Mouse (Mus musculus): ENCODE results near the gene Kcnk3.

Gene Kcnk3

DNA sequence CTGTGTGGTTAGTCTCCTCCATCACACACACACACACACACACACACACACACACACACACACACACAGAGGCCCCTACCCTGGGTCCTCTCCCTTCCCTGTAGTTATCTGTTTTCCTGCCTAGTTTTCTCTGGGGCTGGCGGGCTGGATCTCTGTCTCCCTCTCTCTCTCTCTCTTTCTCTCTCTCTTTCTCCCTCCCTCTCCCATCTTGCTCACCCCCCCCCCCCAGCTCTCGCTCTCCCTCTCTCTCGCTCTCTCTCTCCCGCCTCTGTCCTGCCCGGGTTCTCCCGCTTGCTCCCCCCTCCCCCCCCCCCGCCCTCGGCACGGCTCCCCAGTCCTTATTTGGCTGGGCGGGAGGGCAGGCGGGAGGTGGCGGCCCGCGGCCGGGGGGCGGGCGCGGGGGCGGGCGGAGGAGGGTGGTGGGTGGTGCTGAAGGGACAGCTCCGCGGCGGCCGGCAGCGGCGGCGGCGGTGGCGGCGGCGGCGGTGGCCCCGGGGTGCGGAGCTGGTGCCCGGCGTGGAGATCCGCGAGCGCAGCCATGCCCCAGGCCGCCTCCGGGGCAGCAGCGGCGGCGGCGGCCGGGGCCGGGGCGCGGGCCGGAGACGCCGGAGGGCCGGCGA is at the start of gene Kcnk3:
Kcnk3 (plus strand) TSS at position 490 of the 620 bp plus-strand sequence.
- peak; percentile 75 for DNase-seq (ENCODE audit: extremely low spot score)

DNA sequence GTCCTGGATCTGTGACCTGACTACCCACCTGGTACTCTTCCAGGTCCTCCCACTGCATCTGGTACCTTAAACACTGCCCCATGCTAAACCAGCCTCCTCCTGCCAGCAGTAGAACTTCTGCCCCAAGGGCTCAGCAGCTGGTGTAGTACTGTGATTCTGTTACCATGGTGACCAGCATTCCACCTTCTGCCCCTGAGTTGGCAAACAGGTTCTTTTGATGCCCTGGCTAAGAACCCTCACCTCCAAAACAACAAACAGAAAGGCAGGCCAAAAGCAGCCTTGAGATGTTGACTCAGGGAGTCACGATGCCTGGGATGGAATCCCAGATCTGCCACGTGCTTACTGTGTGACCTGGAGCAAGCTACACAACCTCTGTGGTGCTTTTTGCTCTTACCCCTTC is 42.3 kb upstream of the Kcnk3 start, which contains the start of gene Cib4:
Cib4 (minus strand) TSS at position 139 of the 400 bp plus-strand sequence.
- DNase-seq (ENCODE audit: extremely low spot score): no peak

DNA sequence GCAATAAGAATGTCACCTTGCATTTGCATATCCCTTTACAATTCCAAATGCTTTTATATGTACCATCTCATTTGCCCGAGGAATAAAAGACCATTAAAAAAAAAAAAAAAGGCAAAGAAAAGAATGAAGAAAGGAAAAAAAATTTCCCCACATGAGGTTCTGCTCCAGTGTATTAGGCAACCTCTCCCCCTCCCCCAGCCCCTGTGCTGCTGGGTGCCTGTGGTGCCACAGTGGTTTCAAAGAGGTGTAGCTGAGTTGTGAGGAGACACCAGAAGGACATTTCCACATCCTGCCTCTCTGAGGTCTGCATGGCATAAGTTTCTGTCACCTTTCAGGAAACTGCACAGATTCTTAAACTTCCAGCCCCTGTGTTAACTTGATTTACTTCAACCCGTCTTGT is 39.3 kb upstream of the Kcnk3 start:
- DNase-seq (ENCODE audit: extremely low spot score): no peak

DNA sequence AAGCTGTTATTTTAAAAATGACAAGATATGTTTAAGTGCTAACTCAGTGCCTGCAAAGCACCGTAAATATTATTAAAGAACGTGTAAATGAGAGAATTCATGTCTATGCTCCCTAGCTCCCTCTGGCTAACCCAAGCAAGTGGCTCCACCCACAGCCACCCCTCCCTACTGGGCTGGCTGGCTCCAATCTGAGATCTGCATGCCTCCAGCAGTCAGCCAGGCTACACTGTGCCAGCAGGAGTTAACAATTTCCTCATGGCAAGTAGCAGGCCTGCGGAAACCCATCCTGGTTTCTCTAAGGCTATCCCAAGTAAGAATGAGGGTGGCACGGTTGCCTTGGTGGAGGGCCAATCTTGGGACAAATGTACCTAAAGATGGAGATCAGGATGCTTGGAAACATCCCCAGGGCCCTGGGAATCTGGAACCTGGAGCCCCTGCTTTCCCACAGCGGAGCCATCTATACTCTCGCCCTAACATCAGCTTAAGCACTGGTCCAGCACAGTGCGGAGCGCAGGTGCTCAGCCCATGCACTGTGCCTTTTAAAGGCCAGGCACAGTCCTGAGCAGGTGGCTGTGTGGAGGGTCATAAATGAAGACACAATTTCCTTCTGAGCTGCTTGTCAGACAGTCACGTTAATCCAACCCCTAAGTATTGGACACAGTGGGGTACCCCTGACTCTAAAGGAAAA is 37.5 kb upstream of the Kcnk3 start:
- DNase-seq (ENCODE audit: extremely low spot score): no peak

DNA sequence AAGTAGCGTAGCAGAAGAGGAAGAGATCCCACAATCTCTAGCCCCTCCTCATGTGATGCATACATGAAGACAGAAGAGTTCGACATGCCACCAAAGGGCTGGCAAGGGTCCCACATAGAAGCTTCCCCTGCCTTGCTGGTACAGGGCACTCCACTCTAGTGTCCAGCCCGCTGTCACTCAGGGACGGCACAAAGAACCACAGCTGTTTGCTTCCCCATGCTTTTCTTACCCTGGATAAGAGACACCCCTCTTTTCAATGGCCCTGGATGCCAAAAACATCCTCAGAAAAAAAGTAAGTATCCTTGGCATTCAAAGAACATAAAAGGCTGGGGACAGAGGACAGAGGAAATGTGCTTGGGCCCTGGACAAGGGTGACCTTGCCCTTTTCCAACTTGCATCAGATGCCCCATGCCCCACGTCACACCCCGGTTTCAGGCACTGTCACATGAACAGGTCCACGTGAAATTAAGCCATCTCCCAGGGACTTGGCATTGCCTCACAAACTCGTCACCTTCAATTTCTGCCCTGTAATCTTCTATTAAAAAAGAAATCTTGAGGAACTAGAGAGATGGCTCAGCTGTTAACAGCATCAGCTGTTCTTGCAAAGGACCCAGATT is 36.8 kb upstream of the Kcnk3 start:
- DNase-seq (ENCODE audit: extremely low spot score): no peak

DNA sequence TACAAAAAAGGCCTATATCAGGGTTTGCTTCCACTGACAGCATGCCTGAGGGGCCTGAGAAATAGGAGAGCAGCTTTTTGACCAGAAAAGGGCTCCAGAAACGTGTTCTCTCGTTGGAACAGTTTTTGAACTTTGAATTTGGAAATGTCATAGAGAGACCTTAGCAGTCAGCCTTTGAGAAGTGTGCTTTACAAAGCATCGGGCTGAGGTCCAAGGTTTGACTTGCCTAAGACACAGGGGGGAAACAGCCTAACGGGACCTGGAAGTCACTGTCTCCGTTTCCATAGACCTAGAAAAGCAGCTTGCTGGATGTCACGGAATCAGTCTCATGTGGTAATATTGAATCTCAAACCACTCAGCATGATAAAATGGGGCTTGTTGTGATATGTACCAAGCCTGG is 36.0 kb upstream of the Kcnk3 start:
- no peak for DNase-seq (ENCODE audit: extremely low spot score)

DNA sequence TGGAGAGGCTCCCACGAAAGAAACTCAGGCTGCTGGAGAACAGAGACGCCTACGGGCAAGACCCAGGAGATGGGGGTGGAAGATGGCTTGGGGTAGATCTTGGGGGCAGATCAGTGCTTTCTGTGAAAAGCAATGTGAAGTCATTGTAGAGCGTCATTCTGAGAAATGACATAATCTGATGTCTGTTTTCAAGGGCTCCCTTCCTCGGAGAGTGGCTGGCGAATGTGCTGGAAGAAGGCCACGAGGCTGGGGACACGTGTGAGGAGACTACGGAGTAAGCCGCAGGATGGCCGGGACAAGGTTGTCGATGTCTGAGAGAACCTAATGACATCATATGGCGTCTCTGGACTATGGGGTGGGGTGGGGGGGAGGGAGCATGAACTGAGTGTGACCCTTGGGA is 34.0 kb upstream of the Kcnk3 start:
- no peak for DNase-seq (ENCODE audit: extremely low spot score)

DNA sequence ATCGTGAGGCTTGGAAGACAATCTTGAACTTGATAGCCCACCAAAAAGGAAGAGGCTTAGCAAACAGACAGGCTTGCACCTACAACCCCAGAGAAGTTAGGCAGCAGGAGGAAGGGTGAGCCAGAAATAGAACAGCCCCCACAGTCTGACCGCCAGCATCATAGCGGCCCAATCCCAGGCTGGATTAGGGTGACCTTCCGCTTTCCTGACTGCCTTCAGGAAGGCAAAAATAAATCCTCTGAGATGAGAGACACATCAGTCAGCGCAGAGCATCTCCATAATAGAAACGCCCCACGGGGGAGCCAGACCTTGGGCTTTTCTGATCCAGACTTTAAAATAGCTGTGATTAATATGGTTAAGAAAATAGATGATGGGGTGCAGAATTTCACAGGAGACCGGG is 33.0 kb upstream of the Kcnk3 start:
- DNase-seq (ENCODE audit: extremely low spot score): no peak

DNA sequence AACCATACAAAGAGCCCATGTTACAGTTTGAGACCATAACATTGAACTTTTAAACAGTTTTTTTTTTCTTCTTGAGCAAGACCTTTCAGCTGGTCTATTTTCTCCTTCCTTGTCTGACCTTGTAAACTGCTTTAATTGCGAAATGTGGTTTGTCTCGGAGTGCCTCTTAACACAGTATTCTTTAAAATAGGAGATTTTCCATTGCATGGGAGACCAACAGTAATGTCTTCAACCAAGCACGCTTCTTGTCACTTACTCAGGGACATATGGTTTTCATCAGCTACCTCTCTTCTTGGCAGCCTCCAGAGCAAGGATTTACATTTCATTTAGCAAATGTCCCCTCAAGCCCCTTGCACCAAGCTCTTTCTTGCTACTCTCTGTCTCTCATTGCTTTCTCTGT is 31.7 kb upstream of the Kcnk3 start:
- no peak for DNase-seq (ENCODE audit: extremely low spot score)

DNA sequence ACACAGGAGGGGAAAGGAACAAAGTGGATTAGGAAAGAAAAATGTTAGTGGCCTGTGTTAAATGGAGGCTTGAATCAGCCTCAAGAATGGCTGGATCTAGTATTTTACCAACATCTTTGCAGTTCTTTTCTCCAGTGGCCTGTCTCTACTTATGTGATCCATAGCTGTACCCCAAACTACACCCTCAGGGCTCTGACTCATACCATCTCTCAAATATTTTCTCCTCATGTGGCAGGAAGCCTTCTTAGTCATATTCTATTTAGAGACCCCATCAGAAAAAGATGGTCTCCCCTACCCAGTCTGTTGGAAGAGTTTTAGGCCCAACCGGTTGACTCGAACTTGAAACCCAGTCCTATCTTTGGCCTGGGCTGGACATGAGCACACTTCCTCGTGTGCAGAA is 28.5 kb upstream of the Kcnk3 start:
- no peak for DNase-seq (ENCODE audit: extremely low spot score)

DNA sequence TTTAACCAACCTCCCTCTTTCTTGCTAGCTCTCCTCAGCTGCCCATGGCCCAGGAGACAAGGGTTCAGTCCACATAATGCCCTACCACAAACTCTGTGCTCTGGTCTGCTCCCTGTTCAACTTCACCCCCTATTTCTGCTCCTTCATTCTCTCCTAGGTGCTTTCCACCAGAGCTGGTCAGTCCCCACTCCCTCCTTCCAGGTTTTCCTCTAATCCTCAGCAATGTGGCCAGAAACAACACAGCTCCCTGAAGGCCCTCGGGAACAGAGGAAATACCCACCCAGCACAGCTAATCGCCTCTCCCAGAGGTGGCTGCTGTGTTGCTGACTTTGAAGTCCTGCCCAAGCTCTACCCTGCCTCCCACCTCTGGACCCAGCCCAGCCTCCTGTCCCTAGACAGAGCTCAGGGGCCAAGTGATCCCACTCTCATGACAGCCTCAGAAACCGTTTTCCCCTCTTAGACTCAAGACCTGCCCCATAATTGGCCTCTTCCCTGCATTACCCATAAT is 27.9 kb upstream of the Kcnk3 start:
- no peak for DNase-seq (ENCODE audit: extremely low spot score)

DNA sequence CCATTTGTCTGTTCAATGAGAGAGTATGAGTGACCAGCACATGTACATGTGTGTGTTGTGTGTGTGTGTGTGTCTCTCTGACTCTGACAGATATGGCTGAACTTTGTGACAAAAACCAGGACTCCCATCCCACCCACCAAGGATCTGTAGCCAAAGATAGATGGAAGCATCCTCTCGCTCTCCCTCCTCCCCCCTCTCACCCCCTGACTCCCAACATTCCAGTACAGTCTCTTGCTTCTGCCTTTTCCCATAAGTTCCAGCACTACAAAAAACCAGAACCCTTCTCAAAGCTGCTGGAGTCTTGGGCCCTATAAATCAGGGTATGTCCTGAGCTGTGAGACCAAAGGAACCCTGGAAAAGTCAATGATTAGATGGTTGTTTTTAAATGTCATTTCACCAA is 19.5 kb upstream of the Kcnk3 start:
- no peak for DNase-seq (ENCODE audit: extremely low spot score)

DNA sequence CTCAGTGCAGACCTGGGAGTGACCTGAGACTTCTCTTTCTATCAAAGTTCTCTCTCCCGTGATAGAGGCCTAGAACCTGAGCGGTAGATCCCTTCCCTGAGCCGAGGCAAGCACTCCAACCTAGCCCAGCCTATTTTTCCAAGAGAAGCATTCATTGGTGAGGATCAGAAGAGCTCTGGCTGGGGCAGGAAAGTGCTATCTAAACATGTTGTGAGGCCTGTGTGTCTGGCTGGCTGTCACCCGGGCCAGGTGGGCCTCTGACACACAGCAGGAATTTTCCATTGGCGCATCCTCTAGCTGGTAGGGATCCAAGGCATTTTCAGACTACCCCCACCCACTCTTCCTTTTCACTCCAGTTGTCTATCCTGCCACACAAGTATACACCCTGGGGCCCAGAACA is 16.1 kb upstream of the Kcnk3 start:
- no peak for DNase-seq (ENCODE audit: extremely low spot score)

DNA sequence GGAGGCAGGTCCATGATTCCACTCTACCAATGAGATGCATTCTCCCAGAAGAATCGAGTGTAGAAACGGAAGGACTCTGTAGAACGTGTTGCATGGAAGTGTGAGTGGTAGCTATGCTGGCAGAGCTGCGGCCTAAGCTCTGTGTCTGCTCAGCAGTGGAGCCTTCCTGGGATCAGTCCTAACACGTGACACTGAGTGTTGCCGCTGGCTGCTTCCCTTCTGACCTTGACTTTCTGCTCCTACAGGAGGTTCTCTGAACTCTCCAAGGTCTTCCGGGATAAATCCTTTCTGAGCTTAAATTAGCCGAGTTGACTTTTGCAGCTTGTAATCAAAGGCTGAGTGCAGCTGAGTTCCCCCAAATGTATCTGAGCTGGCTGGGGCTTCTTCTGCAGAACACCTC is 13.6 kb upstream of the Kcnk3 start:
- no peak for DNase-seq (ENCODE audit: extremely low spot score)

DNA sequence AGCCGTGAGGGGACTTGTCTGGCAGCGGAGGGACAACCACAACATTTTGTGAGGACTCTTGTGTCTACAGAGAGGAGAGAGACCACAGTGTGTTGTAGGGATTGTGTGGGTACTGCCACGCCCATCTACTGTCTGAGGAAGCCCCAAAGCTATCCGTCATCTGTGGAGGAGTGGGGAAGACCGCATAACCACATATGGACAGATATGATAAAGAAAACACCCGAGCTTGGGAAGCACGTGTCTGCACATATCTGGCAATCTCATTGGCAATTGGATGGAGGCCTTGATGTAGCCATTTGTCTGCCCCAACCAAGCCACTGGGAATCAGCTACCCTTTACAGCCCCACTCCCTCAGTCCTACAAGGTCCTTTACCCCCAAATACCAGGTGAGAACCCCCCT is 11.7 kb upstream of the Kcnk3 start:
- DNase-seq (ENCODE audit: extremely low spot score): no peak

DNA sequence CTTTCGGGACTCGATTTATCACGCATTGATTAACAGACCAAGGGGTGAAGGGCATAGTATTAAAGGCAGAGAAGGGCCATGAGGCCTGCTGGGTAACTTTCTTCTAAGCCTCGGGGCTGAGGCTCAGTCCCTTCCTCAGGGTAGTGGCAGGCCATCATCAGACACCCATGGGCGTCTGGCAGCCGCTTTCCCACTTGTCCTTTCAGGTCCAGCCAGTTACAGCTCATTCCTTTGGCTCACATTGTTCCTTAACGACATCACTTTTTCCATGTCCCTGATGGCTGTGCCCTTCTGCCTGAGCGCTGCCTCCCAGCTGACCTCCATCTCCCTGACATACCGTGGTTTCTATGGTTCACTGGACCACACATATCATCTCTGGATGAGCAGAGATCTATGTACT is 10.7 kb upstream of the Kcnk3 start:
- DNase-seq (ENCODE audit: extremely low spot score): no peak

DNA sequence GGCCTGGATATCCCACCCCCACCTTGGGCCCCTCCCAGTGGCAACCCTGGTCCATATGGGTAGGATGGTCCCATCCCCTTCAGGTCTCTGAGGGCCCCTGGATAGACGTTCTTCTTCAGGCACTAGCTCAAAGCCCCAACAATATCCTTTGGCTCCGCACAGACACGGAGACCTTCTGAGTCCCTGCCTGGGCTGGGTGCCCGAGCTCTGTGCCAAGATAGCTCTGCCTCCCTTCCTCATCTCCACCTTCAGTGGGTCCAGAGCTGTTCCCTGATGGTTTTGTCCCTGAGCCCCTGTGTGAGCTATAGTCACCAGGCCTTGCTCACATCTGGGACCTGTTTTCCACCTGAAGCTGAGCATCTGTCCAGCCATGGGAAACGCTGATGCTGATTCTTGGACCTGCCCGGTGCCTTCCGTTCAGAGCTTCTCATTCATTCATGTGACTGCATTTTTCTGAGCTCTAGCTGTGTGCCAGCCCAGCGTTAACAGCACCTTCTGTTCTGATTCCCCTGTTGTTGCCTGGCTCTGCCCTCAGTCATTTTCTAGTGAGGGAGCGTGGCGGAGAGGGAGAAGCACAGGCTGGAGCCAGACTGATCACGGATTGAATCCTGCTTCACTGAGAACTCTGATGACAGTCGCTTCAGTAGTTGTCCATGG is 10.2 kb upstream of the Kcnk3 start:
- no peak for DNase-seq (ENCODE audit: extremely low spot score)

DNA sequence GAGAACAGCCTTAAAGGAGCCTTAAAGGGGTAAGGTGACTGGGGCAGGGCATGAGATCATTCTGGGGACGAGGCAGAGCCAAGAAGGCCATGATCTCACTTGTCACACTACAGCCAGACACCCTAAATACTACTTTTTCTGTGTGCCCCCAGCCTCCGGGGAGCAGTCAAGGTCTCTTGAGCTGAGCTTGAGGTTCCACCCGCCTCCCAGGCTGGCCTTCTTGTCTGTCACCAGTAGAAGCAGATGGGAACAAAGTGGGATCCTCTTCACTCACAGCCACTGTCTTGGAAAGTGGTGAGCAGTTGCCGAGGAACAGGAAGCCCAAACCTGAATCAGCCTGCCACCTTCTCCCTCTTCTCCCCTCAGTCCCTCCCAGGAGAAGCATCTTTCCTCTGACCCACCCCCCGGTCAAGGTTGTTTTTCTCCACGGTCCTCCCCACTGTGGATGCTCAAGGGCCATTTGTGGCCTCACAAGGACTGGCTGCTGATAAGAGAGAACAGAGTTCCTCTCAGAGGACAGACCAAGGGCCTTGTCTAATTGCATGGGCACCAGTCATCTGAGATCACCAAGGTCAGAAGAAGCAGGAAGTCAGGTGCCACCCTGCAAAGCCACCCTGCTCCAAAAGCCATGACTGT is 9.4 kb upstream of the Kcnk3 start:
- DNase-seq (ENCODE audit: extremely low spot score): no peak

DNA sequence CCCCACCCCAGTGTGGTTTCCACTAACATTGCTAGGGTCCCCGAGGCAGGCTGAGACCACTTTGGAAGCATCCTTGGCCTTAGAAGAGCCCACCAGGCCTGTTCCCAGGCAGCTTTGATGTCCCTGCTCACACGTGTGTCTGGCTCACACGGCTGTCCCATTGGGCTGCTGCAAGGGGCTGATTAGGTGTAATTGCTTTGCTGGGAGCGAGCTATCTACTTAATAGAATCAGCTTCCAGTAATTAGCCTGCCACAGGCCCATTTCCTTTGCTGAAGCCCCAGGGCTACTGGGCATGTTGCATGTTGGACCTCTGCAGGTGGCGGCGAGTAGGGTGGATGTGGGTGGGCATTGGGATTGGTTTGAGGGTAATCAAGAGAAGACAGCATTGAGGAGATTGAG is 7.2 kb upstream of the Kcnk3 start:
- DNase-seq (ENCODE audit: extremely low spot score): no peak

DNA sequence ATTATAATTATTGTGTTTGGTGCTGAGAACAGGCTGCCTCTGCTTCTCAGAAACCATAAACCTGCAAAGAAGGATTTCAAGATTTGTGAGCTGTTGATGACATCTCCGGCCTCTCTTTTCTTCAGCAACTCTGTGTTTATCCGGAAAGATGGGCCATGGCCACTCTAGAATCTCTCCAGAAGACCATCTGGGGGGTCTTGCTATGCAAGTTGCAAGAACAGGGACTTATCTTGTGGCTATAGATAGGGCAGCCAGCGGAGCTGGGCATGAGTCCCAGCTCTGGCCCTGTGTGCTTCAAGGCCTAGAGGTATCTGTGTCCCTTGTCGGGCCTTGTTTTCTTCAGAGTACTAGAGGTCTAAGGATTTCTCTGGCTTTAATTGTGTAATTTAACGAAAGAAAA is 6.0 kb upstream of the Kcnk3 start:
- DNase-seq (ENCODE audit: extremely low spot score): no peak

DNA sequence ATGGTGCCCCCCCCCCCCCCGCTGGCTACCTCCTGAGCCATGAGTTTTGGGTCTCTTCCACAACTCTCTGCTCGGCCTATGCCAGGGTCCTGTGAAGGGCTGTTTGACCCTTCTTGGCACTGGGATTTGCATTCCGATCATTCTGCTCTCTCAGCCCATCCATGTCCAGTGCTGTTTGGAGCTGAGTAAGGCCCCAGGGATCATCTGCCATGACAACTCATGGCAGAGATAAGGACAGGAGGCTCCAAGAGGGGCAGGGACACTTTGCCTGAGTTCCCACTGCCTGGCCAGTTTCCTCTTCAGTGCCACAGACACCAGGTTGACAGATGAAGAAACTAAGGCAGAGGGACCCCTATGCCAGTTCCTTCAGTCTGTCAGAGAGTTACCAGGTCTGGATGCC is 1.4 kb upstream of the Kcnk3 start:
- DNase-seq (ENCODE audit: extremely low spot score): no peak

DNA sequence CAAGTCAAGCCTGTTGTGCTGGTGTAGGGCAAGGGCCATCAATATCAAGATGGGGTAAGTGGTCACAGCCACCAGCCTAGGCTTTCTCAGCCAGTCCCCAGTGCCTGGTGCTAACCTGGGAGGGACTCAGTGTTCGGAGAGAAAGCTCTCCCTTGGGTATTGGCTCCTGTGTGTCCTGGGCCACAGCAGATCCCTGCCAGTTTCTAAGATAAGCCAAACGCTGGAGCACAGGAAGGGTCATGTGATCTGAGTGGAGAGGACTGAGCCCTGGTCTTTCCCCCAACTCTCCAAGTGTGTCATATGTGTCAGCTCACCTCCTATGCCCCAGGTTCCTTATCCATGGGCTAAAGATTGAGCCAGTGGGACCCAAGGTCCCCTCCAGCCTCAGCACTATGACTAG is 869 bp upstream of the Kcnk3 start:
- DNase-seq (ENCODE audit: extremely low spot score): no peak

All from embryo, embryonic 9.5 days (tissue).